Mouse (Mus musculus): ENCODE measurements around the gene Eno3. TPM values are rescaled to one million over a fixed set of nuclear protein-coding genes. Genes with fewer than 3 reads are reported as not detected.

Gene Eno3
- total and polyA plus RNA-seq, 3 experiments, result 14.2 to 16.8 TPM; not detected in 1

DNA sequence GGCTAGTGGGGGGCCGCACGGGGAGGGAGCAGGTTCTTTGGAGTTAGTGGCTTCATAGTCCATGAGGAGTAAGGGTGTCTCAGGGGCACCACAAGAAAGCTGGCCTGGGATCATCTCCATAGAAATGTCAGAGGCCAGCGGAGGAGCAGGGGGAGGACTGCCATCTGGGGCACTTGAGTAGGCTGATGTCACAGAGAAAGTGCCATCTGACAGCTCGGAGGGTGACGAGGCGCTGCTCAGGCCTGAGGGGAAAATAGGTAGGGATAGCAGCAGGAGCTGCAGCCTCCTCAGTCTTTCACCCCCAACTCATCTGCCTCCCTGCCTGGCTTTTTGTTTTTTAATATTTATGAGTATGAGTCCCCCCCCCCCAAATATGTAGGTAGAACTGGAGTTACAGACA, 17.0 kb downstream of the Eno3 start:
- Histone ChIP-seq H3K27me3 (ENCODE audit: control insufficient read depth in 1 of 2, insufficient read depth in 2 of 2, low read length in 2 of 2) (no peaks in the 10 kb centered on the region), H3K27ac (ENCODE audit: control insufficient read depth, low read depth, low read length) (no peak overlapping the region), H3K79me2 (ENCODE audit: control insufficient read depth, insufficient read depth, low read length, poor library complexity) (peaks cover 5% of the 10 kb centered on the region; the same call in 1 of the 2 replicates), H3K4me3 (ENCODE audit: control insufficient read depth in 1 of 2, insufficient read depth in 1 of 2, low read depth in 2 of 2, low read length in 2 of 2) (no peak overlapping the region), H3K9me3 (replicated peaks; ENCODE audit: insufficient read depth, low read length) (no peaks in the 10 kb centered on the region), H3K9ac (ENCODE audit: control insufficient read depth, low read depth, low read length, poor library complexity, severe bottlenecking) (no peak overlapping the region), H3K36me3 (ENCODE audit: control insufficient read depth in 1 of 2, insufficient read depth in 2 of 2, low read length in 2 of 2) (peaks cover 0 to 6% of the 10 kb centered on the region in 2 experiments; a peak in 2 of 4 replicates), H3K4me1 (ENCODE audit: control insufficient read depth in 1 of 2, insufficient read depth in 2 of 2, low read length in 2 of 2) (0 out of 4 replicates have a peak, but pooled peaks cover 0 to 15% of the 10 kb centered on the region in 2 experiments)
- no peak for TF ChIP-seq TAL1 (IDR thresholded peaks at IDR 0.05; ENCODE audit: low read length)
- TF ChIP-seq EP300 (IDR thresholded peaks at IDR 0.05; ENCODE audit: low read depth in 1 of 2, low read length in 2 of 2), result no peak
- TF ChIP-seq HCFC1 (IDR thresholded peaks at IDR 0.05; ENCODE audit: low read depth, low read length), result no peak
- no peak for TF ChIP-seq ETS1 (IDR thresholded peaks at IDR 0.05; ENCODE audit: low read depth, low read length)
- no peak for TF ChIP-seq CTCF (IDR thresholded peaks at IDR 0.05 in 2 of 3, conservative IDR thresholded peaks at IDR 0.05 in 1 of 3; ENCODE audit: control insufficient read depth in 1 of 3, insufficient read depth in 1 of 3, low read depth in 2 of 3, low read length in 3 of 3, poor library complexity in 1 of 3, severe bottlenecking in 1 of 3)
- TF ChIP-seq TCF12 (IDR thresholded peaks at IDR 0.05; ENCODE audit: low read depth, low read length), result no peak
- TF ChIP-seq KAT2A (conservative IDR thresholded peaks at IDR 0.05; ENCODE audit: low read depth, low read length), result no peak
- no peak for TF ChIP-seq GABPA (IDR thresholded peaks at IDR 0.05; ENCODE audit: low read depth, low read length)
- no peak for DNase-seq (ENCODE audit: low read depth, low spot score)

DNA sequence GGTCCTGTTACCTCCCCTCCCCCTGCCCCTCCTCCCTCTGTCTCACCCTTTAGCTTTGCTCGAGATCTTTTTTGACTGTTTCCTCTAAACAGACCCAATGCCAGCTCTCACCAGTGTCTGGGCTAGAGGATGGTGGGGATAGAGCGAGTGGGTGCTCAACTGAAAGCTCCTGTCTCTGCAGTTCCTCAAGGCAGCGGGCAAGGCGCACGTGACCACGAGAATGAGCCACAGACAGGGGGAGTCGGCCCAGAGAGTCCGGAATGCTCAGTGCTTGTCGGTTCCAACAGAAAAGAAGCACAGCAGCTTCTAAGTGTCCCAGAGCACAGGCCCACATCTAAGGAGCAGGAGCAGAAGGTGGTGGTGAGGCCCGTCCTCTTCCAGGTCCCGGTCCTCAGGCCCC, 17.5 kb downstream of the Eno3 start:
- TF ChIP-seq NELFE (IDR thresholded peaks at IDR 0.05; ENCODE audit: low read depth, low read length) (no peak), CHD2 (IDR thresholded peaks at IDR 0.05; ENCODE audit: low read length) (no peak), POLR2AphosphoS5 (IDR thresholded peaks at IDR 0.05; ENCODE audit: borderline replicate concordance, low read depth, low read length) (no peak), TAL1 (IDR thresholded peaks at IDR 0.05; ENCODE audit: low read length) (no peak), SMC3 (IDR thresholded peaks at IDR 0.05; ENCODE audit: low read depth, low read length) (no peak), RAD21 (IDR thresholded peaks at IDR 0.05; ENCODE audit: low read depth, low read length) (no peak), SIN3A (IDR thresholded peaks at IDR 0.05; ENCODE audit: low read length) (no peak), ZNF384 (IDR thresholded peaks at IDR 0.05; ENCODE audit: low read depth, low read length) (no peak), BHLHE40 (IDR thresholded peaks at IDR 0.05; ENCODE audit: borderline replicate concordance, low read depth, low read length) (no peak), ZC3H11A (IDR thresholded peaks at IDR 0.05; ENCODE audit: low read depth, low read length) (no peak), ZKSCAN1 (IDR thresholded peaks at IDR 0.05; ENCODE audit: low read depth, low read length) (no peak)
- Histone ChIP-seq H3K79me2 (ENCODE audit: control insufficient read depth, insufficient read depth, low read length, poor library complexity) (peaks cover 3% of the 10 kb centered on the region; the same call in 1 of the 2 replicates), H3K36me3 (ENCODE audit: control insufficient read depth in 1 of 2, insufficient read depth in 2 of 2, low read length in 2 of 2) (peaks cover 0 to 6% of the 10 kb centered on the region in 2 experiments; a peak in 2 of 4 replicates), H3K9ac (ENCODE audit: control insufficient read depth, low read depth, low read length, poor library complexity, severe bottlenecking) (no peak overlapping the region), H3K9me3 (replicated peaks; ENCODE audit: insufficient read depth, low read length) (no peaks in the 10 kb centered on the region), H3K4me1 (ENCODE audit: control insufficient read depth in 1 of 2, insufficient read depth in 2 of 2, low read length in 2 of 2) (0 out of 4 replicates have a peak, but pooled peaks cover 0 to 15% of the 10 kb centered on the region in 2 experiments), H3K4me3 (ENCODE audit: control insufficient read depth in 1 of 2, insufficient read depth in 1 of 2, low read depth in 2 of 2, low read length in 2 of 2) (no peak overlapping the region), H3K27ac (ENCODE audit: control insufficient read depth, low read depth, low read length) (no peak overlapping the region), H3K27me3 (ENCODE audit: control insufficient read depth in 1 of 2, insufficient read depth in 2 of 2, low read length in 2 of 2) (no peaks in the 10 kb centered on the region)
- no peak for DNase-seq (ENCODE audit: low read depth, low spot score)

All from MEL (cell line).